Mouse (Mus musculus): Measurements from ENCODE around the gene Gm10577.

Gene Gm10577

GRCm38 (mm10) chr4:101020596-101020995 is at the start of gene Gm10577:
TSS of gene Gm10577 (minus strand) at chr4:101020696.
- no peak for DNase-seq (ENCODE audit: low spot score in 2 of 2)

DNA sequence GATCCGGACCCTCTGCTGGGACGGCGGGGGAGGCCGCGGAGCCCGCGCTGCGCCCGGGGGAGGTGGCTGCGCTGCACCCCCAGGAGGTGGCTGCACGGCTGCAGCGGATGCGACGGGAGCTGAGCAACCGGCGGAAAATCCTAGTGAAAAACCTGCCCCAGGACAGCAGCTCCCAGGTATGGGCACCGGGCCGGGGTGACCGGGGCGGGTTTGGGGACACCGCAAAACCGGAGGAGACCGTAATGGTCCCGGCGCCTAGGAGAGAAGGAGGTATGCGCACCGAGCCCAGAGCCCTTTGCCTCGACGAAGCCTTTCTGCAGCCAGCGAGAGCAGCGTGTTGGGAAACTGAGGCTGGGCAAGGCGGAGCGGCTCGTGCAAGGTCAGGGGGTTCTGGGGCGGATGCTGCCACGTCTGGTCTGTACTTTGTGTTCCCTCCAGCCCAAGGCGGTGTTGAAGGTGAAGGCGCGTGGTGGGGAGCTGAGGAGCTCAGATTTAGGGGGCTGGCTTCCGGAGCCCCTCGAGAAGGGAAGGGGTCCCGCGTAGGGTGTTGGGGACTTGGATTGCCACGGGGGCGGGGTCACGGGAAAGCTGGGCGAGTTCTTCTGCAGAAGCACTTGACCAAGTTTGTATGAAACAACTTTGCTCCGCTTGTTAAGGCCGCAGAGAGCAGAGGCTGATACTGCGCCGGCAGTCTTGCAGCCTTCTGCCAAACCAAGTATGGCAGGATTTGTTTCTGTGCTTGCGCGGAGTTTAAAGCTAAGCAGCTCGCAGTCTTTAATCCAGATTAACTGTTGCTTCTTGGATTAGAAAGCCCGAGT is 48.9 kb upstream of the Gm10577 start:
- peak; percentile 18 to 31 for DNase-seq (ENCODE audit: low spot score in 2 of 2)

DNA sequence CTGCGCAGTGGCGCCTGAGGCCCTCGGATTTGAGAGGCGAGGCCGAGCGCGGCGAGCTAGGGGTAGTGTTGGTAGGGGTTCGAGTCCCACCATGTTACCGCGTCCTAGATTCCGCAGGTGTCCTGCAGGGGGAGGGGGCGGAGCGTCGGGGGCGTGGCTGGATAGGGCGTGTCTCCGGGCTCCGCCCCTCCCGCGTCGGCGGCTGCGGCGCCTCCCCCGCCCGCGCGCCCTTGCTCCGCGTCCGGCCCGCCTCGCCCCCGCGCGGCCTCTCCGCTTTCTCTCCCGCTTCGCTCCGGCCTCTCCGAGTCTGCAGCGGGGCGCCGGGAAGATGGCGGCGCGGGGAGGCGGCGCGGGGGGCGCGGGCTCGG is 48.3 kb upstream of the Gm10577 start, which contains the start of gene Raver2:
Gene Raver2 (plus strand): TSS at position 198 of the 368 bp plus-strand sequence.
- peak; percentile 38 to 68 for DNase-seq (ENCODE audit: low spot score in 2 of 2)

- no peak for DNase-seq (ENCODE audit: low spot score in 2 of 2)
Observed at GRCm38 (mm10) chr4:101066401-101066800, 45.9 kb upstream of the Gm10577 start.

DNA sequence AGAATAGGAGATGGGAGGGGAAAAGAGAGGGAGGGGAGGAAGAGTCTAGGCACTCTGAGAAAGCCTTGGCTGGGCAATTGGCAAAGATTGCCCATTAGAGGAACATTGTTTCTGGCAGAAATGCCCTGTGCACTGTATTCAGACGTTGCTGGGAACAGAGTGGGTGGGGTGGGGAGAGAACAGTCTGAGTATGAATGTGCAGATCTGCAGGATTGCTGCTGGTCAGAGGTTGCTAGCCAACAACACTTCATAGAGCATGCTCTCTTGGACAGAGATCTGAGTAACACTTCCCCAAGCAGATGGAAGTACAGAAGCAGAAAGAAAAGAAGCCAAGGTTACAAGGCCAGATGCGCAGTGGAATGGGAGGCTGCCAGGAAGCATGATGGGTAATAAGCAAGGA is 41.6 kb upstream of the Gm10577 start:
- no peak for DNase-seq (ENCODE audit: low spot score in 2 of 2)

DNA sequence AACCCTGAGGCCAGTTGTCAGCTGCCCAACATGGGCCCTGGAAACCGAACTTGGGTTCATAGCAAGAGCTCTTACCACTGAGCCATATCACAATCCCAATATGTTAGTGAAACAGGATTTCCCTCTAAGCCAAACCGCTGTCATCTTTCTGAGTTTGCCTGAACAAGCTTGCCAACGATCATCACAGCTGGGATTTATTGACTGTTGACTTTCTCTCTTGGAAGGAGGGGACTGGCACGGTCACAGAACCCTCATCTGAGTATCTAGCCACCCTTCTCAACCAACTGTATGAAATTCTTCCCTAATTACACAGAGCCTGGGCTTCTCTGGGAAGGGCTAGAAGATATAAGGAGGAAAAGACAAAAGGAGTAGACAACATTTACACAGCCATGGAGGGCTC is 26.1 kb upstream of the Gm10577 start:
- DNase-seq (ENCODE audit: low spot score in 2 of 2) = no peak

- no peak for DNase-seq (ENCODE audit: low spot score in 2 of 2)
Observed at GRCm38 (mm10) chr4:101044149-101044548, 23.7 kb upstream of the Gm10577 start.

GRCm38 (mm10) chr4:101043691-101044090 is 23.2 kb upstream of the Gm10577 start:
- DNase-seq (ENCODE audit: low spot score in 2 of 2) = no peak

DNA sequence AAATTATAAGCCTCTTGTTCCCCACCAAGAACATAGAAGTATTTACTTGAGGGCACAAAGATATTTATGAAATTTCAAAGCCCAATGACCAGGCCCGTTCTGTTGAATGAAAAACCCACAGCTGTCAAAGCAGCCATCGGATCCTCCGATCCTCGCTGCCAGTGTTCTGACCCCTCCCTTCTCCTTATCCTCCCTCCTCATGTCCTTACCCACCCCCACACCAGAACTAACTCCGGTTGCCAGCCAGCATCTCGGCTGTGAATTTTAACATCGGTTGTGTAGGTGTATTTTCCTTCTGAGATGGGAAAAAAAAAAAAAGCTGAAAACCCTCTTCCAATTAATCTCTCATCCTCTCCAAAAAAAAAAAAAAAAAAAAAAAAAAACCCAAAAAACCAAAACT is 16.7 kb upstream of the Gm10577 start:
- DNase-seq (ENCODE audit: low spot score in 2 of 2) = no peak

- DNase-seq (ENCODE audit: low spot score in 2 of 2) = no peak
Observed at GRCm38 (mm10) chr4:101035131-101035530, 14.6 kb upstream of the Gm10577 start.

DNA sequence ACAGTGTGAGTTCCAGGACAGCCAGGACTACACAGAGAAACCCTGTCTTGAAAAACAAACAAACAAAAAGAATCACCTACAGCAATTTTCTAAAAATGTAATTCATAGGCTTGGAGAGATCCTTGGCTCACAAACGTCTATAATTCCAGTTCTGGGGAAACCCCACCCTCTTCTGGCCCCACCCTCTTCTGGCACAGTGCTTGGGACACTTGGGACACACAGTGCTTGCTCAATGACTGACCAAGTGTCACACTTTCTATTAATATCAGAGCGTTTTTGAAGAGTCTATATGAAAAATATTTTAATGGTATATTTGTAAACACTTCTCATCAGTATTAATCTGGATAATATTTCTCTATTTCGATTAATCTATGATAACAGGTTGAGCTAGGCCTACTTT is 12.6 kb upstream of the Gm10577 start:
- DNase-seq (ENCODE audit: low spot score in 2 of 2) = no peak

- DNase-seq (ENCODE audit: low spot score in 2 of 2) = no peak
Observed at GRCm38 (mm10) chr4:101027852-101028411, 7.4 kb upstream of the Gm10577 start.

- DNase-seq (ENCODE audit: low spot score in 2 of 2) = no peak
Observed at GRCm38 (mm10) chr4:101026995-101027394, 6.5 kb upstream of the Gm10577 start.

DNA sequence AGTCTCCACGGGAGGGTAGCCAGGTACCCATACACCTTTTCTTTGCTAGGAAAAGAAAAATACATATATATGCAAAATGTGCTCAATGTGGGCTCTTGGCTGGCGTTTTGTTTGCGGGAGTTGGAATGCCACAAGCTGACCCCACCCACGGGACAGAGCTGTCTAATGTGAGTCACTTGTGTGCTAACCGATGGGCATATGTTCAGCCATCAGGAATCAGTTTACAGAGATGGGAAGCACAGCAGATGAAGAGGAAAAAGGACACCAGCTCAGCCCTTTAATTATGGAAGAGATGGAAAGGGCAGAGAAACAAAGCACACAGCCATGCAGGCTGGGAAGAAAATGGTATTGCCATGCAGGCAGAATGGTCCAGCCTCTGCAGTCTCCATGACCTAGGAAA is 6.1 kb upstream of the Gm10577 start:
- DNase-seq (ENCODE audit: low spot score in 2 of 2) = no peak

DNA sequence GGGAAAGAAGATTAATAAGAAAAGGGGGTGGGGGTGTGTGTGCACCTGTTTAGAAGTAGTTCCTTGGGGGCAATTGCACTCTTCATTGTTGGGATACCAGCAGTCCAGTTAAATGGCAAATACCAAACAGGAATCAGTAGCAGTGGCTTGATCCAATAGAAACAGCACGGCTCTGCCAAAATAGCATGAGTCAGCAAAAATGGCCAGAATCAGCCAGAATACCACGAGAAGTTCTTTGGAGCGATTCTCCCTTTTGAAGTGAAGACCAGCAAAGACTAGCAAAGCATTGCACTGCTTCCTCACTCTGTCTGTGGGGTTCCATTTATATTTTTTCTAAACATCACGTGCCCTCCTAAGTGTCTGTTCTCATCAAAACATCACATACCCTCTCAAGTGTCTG is 2.7 kb downstream of the Gm10577 start:
- DNase-seq (ENCODE audit: low spot score in 2 of 2) = no peak

DNA sequence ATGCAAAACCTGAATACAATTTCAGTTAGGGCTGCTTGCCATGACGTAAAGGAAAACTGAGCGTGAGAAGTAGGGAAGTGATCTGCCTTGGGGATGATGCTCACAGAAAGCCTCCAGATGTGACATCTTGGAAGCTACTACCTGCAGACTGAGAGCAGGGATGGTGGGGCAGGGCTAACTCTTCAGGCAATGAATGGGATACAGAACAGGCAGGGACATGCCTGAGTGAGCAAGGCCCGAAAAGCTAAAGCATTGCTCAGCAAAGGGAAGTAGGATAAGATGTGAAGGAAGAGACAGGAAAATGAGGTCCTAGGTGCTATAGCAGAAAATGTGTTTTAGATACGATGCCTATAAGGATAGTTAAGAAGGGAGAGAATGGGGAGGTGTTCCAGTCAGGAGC is 11.4 kb downstream of the Gm10577 start:
- DNase-seq (ENCODE audit: low spot score in 2 of 2) = no peak

GRCm38 (mm10) chr4:101008362-101008769 is 12.1 kb downstream of the Gm10577 start:
- DNase-seq (ENCODE audit: low spot score in 2 of 2) = no peak

- DNase-seq (ENCODE audit: low spot score in 2 of 2) = no peak
Observed at GRCm38 (mm10) chr4:101002961-101003360, 17.5 kb downstream of the Gm10577 start.

- no peak for DNase-seq (ENCODE audit: low spot score in 2 of 2)
Observed at GRCm38 (mm10) chr4:101001073-101001472, 19.4 kb downstream of the Gm10577 start.

GRCm38 (mm10) chr4:101000622-101001021 is 19.9 kb downstream of the Gm10577 start:
- DNase-seq (ENCODE audit: low spot score in 2 of 2) = no peak

- no peak for DNase-seq (ENCODE audit: low spot score in 2 of 2)
Observed at GRCm38 (mm10) chr4:100998906-100999305, 21.6 kb downstream of the Gm10577 start.

DNA sequence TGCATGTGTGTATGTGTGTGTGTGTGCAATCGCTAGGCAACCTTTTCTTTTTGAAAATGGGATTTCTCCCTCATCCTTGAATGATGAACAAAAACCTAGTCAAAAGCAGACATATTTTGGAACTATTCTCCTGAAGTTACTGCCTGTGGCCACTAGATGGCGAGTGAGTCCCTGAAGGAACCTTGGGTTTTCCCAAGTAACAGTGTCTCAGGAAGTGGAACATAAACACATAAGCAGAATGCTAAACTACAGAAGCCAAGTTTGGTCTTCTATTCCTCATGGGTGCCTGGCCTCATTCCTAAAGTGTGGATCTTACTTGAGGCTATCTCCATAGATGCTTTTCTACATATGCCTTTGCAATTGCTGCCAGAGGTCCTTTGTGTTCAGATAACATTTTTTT is 22.4 kb downstream of the Gm10577 start:
- DNase-seq (ENCODE audit: low spot score in 2 of 2) = peak; percentile 8 to 31

DNA sequence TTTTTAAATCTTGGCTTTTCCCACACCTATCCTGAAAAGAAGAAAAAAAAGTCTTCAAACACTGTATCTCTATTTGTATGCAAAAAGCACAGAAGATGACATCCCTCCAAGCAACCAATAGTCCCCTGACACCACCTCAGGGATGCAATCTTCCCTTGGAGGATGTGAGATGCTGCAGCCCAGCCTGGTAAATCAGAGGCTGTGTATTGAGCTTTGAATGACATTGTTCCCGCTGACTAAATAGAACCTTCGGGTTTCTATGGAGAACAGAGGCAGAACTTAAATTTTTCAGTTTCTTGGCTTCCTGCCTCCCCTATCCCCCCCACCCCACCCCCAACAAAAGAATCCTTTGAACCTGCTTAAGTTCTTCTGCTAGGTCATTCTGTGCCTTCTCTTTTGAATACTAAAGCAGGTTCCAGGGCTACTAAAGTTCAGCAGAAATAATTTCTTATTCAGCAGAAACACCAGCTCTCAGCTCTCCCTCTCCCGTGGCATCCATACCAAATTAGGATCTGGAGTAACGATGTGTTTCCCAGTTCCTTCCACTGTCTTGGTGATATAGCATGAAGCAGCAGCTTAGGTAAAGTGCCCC is 24.3 kb downstream of the Gm10577 start:
- no peak for DNase-seq (ENCODE audit: low spot score in 2 of 2)
